37 mouse cellular contexts compared by ENCODE assay signal in genomic region chr4:147969337-147969736, GRCm38 (mm10). TPM values are rescaled to one million over a fixed set of nuclear protein-coding genes. Genes with fewer than 3 reads are reported as not detected.
DNase-seq lines count a peak whose midpoint lies in the region; ATAC-seq lines count a peak whose summit lies in the region.
"Had no signal": no experiment of that assay in that cellular context is flagged by ENCODE, and none has a peak within 500 bp of the region (broad histone marks: within the 10 kb centered on the region; RNA-seq: fewer than 3 reads in every experiment).

No protein-coding gene starts in this region.

- peak overlapping the region; percentile 97 for H3K27ac ChIP-seq in heart, embryonic 15.5 days
- no peak overlapping the region for H3K27ac ChIP-seq in liver, embryonic 11.5 days (ENCODE audit: low read depth, low read length)
- no peak overlapping the region for H3K27ac ChIP-seq in limb, embryonic 10.5 days
- H3K27ac ChIP-seq: embryonic facial prominence, embryonic 10.5 days; embryonic facial prominence, embryonic 15.5 days; forebrain, embryonic 12.5 days; hindbrain, embryonic 12.5 days; macrophage; midbrain, embryonic 13.5 days; neural tube, embryonic 13.5 days; stomach, postnatal 0 days had no signal

- no peaks in the 10 kb centered on the region for H3K9me3 ChIP-seq in heart, embryonic 15.5 days (replicated peaks)
- no peaks in the 10 kb centered on the region for H3K9me3 ChIP-seq in liver, embryonic 11.5 days (ENCODE audit: control insufficient read depth, low read length)
- no peaks in the 10 kb centered on the region for H3K9me3 ChIP-seq in limb, embryonic 10.5 days (replicated peaks)
- H3K9me3 ChIP-seq: embryonic facial prominence, embryonic 15.5 days; forebrain, embryonic 12.5 days; hindbrain, embryonic 12.5 days; midbrain, embryonic 13.5 days; neural tube, embryonic 13.5 days had no signal

- peak; percentile 34 to 40 for DNase-seq in heart, adult 18-20 months
- no peak for DNase-seq in heart, adult 8-10 months (ENCODE audit: low spot score)
- DNase-seq in MEL-GATA-1-ER (ENCODE audit: extremely low read depth, low read depth), result peak; percentile 34
- DNase-seq in liver, embryonic 11.5 days (ENCODE audit: low spot score), result no peak
- no peak for DNase-seq in cerebellum, adult 9-11 months
- no peak for DNase-seq in limb, embryonic 10.5 days (ENCODE audit: low spot score)
- DNase-seq: adrenal gland, postnatal 25 days; cerebellum, adult 18-20 months; cerebellum, postnatal 25 days; forebrain, postnatal 0 days; gastrocnemius, postnatal 14 days; kidney, adult 8-10 months; kidney, postnatal 10 days; lung, adult 18-20 months; right cerebral cortex, postnatal 4 days; thymus, adult 2 months; thymus, postnatal 4 days had no signal

- H3K36me3 ChIP-seq in heart, embryonic 15.5 days, result no peaks in the 10 kb centered on the region
- no peaks in the 10 kb centered on the region for H3K36me3 ChIP-seq in liver, embryonic 11.5 days (ENCODE audit: control insufficient read depth, insufficient read depth, low read length)
- no peaks in the 10 kb centered on the region for H3K36me3 ChIP-seq in limb, embryonic 10.5 days
- H3K36me3 ChIP-seq: embryonic facial prominence, embryonic 10.5 days; embryonic facial prominence, embryonic 15.5 days; forebrain, embryonic 12.5 days; hindbrain, embryonic 12.5 days; midbrain, embryonic 13.5 days; neural tube, embryonic 13.5 days had no signal

- 0 out of 2 replicates have a peak, but pooled peaks cover 7% of the 10 kb centered on the region for H3K27me3 ChIP-seq in heart, embryonic 15.5 days
- no peaks in the 10 kb centered on the region for H3K27me3 ChIP-seq in liver, embryonic 11.5 days (replicated peaks; ENCODE audit: control insufficient read depth, insufficient read depth, low read length)
- no peaks in the 10 kb centered on the region for H3K27me3 ChIP-seq in limb, embryonic 10.5 days (ENCODE audit: low read depth, poor library complexity, severe bottlenecking)
- H3K27me3 ChIP-seq: embryonic facial prominence, embryonic 15.5 days; forebrain, embryonic 12.5 days; midbrain, embryonic 13.5 days; neural tube, embryonic 13.5 days had no signal

- peak overlapping the region; percentile 55 for H3K4me2 ChIP-seq in heart, embryonic 15.5 days
- peak overlapping the region; percentile 20; the same call in 1 of the 2 replicates for H3K4me2 ChIP-seq in liver, embryonic 11.5 days
- H3K4me2 ChIP-seq: embryonic facial prominence, embryonic 15.5 days; forebrain, embryonic 12.5 days; hindbrain, embryonic 12.5 days; midbrain, embryonic 13.5 days; neural tube, embryonic 13.5 days had no signal

- H3K4me1 ChIP-seq in heart, embryonic 15.5 days (replicated peaks), result peaks cover 40% of the 10 kb centered on the region
- H3K4me1 ChIP-seq in liver, embryonic 11.5 days (replicated peaks; ENCODE audit: control insufficient read depth, insufficient read depth, low read length), result 0 out of 2 replicates have a peak, but pooled peaks cover 3% of the 10 kb centered on the region
- H3K4me1 ChIP-seq in limb, embryonic 10.5 days, result no peaks in the 10 kb centered on the region
- H3K4me1 ChIP-seq: embryonic facial prominence, embryonic 10.5 days; embryonic facial prominence, embryonic 15.5 days; forebrain, embryonic 12.5 days; hindbrain, embryonic 12.5 days; midbrain, embryonic 13.5 days; neural tube, embryonic 13.5 days had no signal

- H3K4me3 ChIP-seq in heart, embryonic 15.5 days, result peak overlapping the region; percentile 28
- no peak overlapping the region for H3K4me3 ChIP-seq in liver, embryonic 11.5 days (ENCODE audit: low read depth, low read length)
- no peak overlapping the region for H3K4me3 ChIP-seq in limb, embryonic 10.5 days
- H3K4me3 ChIP-seq: embryonic facial prominence, embryonic 10.5 days; embryonic facial prominence, embryonic 15.5 days; forebrain, embryonic 12.5 days; hindbrain, embryonic 12.5 days; midbrain, embryonic 13.5 days; neural tube, embryonic 13.5 days had no signal

- peak; percentile 81 for ATAC-seq in heart, embryonic 15.5 days (replicated peaks; ENCODE audit: insufficient number of reproducible peaks, insufficient read depth, low FRiP score, low read depth)
- ATAC-seq in liver, embryonic 11.5 days (replicated peaks; ENCODE audit: low FRiP score), result peak; percentile 68
- ATAC-seq: forebrain, postnatal 0 days; intestine, embryonic 16.5 days; lung, postnatal 0 days; midbrain, embryonic 13.5 days had no signal

- WGBS in heart, embryonic 15.5 days, result 14% methylated on average over 9 of the region's 9 CpGs
- WGBS in liver, embryonic 11.5 days, result 16% methylated on average over 9 of the region's 9 CpGs
- 56% methylated on average over 9 of the region's 9 CpGs for WGBS in limb, embryonic 10.5 days

- H3K9ac ChIP-seq in heart, embryonic 15.5 days, result peak overlapping the region; percentile 41; the same call in 1 of the 2 replicates
- H3K9ac ChIP-seq in liver, embryonic 11.5 days (ENCODE audit: low read depth, low read length), result no peak overlapping the region
- H3K9ac ChIP-seq: embryonic facial prominence, embryonic 15.5 days; forebrain, embryonic 12.5 days; forebrain, postnatal 0 days; hindbrain, embryonic 12.5 days; midbrain, embryonic 13.5 days; neural tube, embryonic 13.5 days had no signal

RNA-seq across cellular contexts. Expression of gene Nppb, which starts 16.3 kb away (rescaled TPM):
- total RNA-seq in heart, adult 18-20 months (2021), result 100 to 1,000 TPM; 170 to 310 TPM
- total RNA-seq in heart, adult 8-10 months (2022), result 100 to 1,000 TPM; 107 to 313 (median 216) TPM
- 130 and 171 TPM in 2 replicates for polyA plus RNA-seq in heart, embryonic 15.5 days (2015; fragmentation: Nextera tagmentation; extraction: Ambion mirVana)
- polyA plus RNA-seq in liver, embryonic 11.5 days (2014; fragmentation: Nextera tagmentation; extraction: Ambion mirVana), result 1.1 TPM in 1 of 2 replicates, not detected in the other
- not detected in 2 replicates for polyA plus RNA-seq in limb, embryonic 10.5 days (2016; fragmentation: Nextera tagmentation; extraction: Ambion mirVana)
- total RNA-seq: adrenal gland, postnatal 25 days; forebrain, postnatal 0 days; gastrocnemius, postnatal 14 days; granulocyte monocyte progenitor cell, adult 5-6 weeks; left cerebral cortex, postnatal 10 days; liver, adult 2 months; megakaryocyte-erythroid progenitor cell, adult 5-6 weeks had no signal
- polyA plus RNA-seq: brain, embryonic 14.5 days; forebrain, embryonic 12.5 days; intestine, embryonic 16.5 days; large intestine, adult 2 months; limb, embryonic 11.5 days; liver, adult 2 months; lung, postnatal 0 days; macrophage; midbrain, embryonic 13.5 days; spleen, adult 2 months; stomach, postnatal 0 days had no signal

RNA-seq across cellular contexts. Expression of gene 2510039O18Rik, which starts 28.6 kb away (rescaled TPM):
- 10 to 100 TPM; 38.1 to 43.1 TPM for total RNA-seq in heart, adult 18-20 months (2021)
- total RNA-seq in heart, adult 8-10 months (2022), result 10 to 100 TPM; 35.8 to 43.1 (median 39.7) TPM
- polyA plus RNA-seq in heart, embryonic 15.5 days (2015; fragmentation: Nextera tagmentation; extraction: Ambion mirVana), result 12.1 and 17.6 TPM in 2 replicates
- polyA plus RNA-seq in liver, embryonic 11.5 days (2014; fragmentation: Nextera tagmentation; extraction: Ambion mirVana), result 18.6 and 19.2 TPM in 2 replicates
- polyA plus RNA-seq in limb, embryonic 10.5 days (2016; fragmentation: Nextera tagmentation; extraction: Ambion mirVana), result 13.3 and 13.5 TPM in 2 replicates

RNA-seq across cellular contexts. Expression of gene Nppa, which starts 31.2 kb away (rescaled TPM):
- 1,000 to 10,000 TPM; 1,365 to 1,908 TPM for total RNA-seq in heart, adult 18-20 months (2021)
- 1,000 to 10,000 TPM; 1,499 to 1,940 (median 1,728) TPM for total RNA-seq in heart, adult 8-10 months (2022)
- polyA plus RNA-seq in heart, embryonic 15.5 days (2015; fragmentation: Nextera tagmentation; extraction: Ambion mirVana), result 3,881 and 5,336 TPM in 2 replicates
- 7.2 and 32.9 TPM in 2 replicates for polyA plus RNA-seq in liver, embryonic 11.5 days (2014; fragmentation: Nextera tagmentation; extraction: Ambion mirVana)
- 2.2 and 7.7 TPM in 2 replicates for polyA plus RNA-seq in limb, embryonic 10.5 days (2016; fragmentation: Nextera tagmentation; extraction: Ambion mirVana)
- total RNA-seq: adrenal gland, adult 18-20 months; adrenal gland, postnatal 25 days; forebrain, postnatal 0 days; gastrocnemius, postnatal 14 days; granulocyte monocyte progenitor cell, adult 5-6 weeks; liver, adult 2 months; megakaryocyte-erythroid progenitor cell, adult 5-6 weeks had no signal
- polyA plus RNA-seq: liver, adult 2 months; macrophage had no signal

RNA-seq across cellular contexts. Expression of gene Plod1, which starts 32.8 kb away (rescaled TPM):
- total RNA-seq in heart, adult 18-20 months (2021), result 10 to 100 TPM; 61.0 to 65.3 TPM
- total RNA-seq in heart, adult 8-10 months (2022), result 10 to 100 TPM; 52.7 to 66.9 (median 61.3) TPM
- 52.1 and 60.0 TPM in 2 replicates for polyA plus RNA-seq in heart, embryonic 15.5 days (2015; fragmentation: Nextera tagmentation; extraction: Ambion mirVana)
- polyA plus RNA-seq in liver, embryonic 11.5 days (2014; fragmentation: Nextera tagmentation; extraction: Ambion mirVana), result 32.6 and 33.9 TPM in 2 replicates
- 29.1 and 31.5 TPM in 2 replicates for polyA plus RNA-seq in limb, embryonic 10.5 days (2016; fragmentation: Nextera tagmentation; extraction: Ambion mirVana)

Comparison
In these comparisons a context has a peak if more than half of its experiments do, and no peak if none do; other contexts are left out.
1. DNase-seq: peak in heart, adult 18-20 months (2 of 2) and MEL-GATA-1-ER (single experiment); none in heart, adult 8-10 months (single experiment), liver, embryonic 11.5 days (single experiment), cerebellum, adult 9-11 months (single experiment) and limb, embryonic 10.5 days (single experiment).
2. RNA of gene Nppb, which starts 16.3 kb away (polyA plus RNA-seq): 130 to 171 TPM in heart, embryonic 15.5 days; 1.1 TPM in liver, embryonic 11.5 days and not detected in limb, embryonic 10.5 days; every median in the first group is over 10 times any median in the second.
3. RNA of gene Nppa, which starts 31.2 kb away (polyA plus RNA-seq): 3,881 to 5,336 TPM in heart, embryonic 15.5 days; 7.2 to 32.9 TPM in liver, embryonic 11.5 days and 2.2 to 7.7 TPM in limb, embryonic 10.5 days; every median in the first group is over 100 times any median in the second.